Mouse (Mus musculus) CD4-positive, CD25-positive, alpha-beta regulatory T cell, adult 2 months (primary cell): ENCODE measurements around the gene AC134908.4.
A peak's percentile ranks its signal among the peaks of the same experiment; 100 is the strongest.

Experiments used
- DNase-seq: peaks from one replicate; pipeline ENCODE4 v3.0.0-alpha.2; 2012; ENCODE audit warnings: low read depth, low spot score

The AC134908.4 gene

DNA sequence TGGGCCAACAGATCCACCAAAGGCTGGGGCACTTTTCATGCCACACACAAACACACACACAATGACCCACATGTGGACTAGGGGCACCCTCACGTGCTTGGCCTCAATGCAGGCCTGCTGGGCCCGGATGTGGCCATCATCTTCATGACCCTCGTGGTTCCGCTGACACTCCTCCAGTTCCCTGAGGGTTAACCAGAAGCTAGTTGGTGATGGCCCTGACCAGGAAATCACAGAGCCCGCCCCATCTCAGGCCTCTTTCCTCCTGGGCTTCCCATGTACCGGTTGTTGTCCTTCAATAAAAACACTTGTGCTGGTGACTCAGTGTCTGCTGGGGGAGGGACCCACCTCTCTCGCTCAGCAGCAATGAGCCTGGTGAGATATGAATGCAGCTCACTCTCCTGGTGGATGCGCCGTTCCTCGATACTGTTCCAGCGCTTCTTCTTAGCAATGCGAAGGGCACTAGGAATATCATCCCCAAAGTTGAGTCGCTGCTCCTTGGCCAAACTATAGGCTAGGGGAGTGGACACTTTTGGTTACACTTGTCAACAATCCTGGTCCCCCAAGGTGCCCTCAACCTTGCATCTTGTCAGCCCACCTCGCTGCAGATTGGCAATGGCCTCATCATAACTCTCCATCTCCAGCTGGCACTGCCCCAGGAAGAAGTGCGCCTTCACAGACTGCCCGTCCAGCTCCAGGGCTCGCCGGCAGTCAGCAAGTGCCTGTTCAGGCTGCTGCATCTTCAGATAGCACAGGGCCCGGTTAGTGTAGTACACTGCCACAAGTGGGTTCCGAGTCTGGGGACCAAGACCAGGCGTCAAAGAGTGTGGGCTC is 36.2 kb upstream of the AC134908.4 start:
- DNase-seq, result no peak

DNA sequence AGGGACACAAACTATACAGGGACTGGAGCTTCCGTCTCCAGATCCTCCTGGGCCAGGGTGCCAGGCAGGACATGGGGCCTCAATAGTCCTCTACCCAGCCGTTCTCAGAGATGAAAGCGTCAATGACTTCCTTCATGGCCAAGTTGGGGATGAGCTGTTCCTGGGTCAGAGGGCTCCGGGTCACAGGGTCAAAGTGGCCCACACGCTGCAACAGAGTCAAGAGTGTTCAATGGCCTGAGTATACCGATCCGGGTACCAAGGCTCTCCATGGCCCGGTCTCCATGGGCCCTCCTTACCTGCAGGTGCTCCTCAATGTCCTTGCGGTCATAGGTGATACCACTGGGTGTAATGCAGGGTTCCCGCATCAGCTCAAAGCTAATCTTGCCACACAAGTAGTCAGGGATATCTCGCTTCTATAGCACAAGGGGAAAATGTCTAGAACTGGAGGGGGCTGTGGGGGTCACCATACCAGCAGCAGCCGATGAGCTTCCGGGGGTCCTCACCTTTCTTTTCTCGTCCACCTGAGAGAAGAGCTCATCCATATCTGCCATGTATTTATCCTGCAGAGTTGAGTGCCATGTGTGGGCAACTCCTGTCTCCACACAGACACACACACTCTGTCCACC is 35.5 kb upstream of the AC134908.4 start:
- DNase-seq, result no peak

DNA sequence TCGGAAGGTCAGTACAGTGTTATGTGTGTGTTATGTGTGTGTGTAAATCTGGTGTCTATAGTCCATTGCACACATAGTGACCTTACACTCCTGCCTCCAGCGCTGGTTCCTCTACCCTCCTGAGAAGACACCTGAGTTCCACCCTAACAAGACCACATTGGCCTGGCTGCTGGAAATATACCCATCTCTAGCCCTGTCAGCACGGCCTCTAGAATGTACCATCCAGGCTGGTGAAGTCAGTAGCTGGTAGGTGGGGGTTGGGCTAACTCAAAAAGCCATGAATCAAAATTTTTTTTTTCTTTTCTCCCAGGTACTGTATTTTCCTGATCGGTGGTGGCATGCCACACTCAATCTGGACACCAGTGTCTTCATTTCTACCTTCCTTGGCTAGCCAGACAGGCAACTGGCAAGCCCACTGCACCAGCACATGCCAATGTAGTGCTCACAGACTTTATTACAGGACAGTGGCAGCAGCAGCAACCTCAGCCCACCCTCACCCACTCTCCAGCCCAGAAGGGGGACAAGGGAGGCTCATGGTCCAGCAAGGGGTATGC is 34.8 kb upstream of the AC134908.4 start:
- no peak for DNase-seq

DNA sequence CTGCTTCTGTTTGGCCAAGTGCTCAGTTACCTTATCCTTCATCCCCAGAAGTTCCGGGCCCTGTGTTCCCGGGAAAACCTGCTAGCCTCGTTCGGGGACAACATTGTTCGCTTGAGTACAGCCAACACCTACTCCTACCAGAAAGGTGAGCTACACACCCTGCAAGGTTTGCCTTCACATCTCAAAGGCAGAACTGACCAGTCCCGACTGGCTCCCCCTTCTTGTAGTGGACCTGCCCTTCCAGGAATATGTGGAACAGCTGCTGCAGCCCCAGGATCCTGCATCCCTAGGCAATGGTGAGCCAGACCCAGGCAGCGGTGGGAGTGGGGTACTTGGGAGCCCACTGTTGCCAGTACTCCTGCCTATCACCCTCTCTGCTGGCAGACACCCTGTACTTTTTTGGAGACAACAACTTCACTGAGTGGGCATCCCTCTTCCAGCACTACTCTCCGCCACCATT is 34.1 kb upstream of the AC134908.4 start:
- no peak for DNase-seq

DNA sequence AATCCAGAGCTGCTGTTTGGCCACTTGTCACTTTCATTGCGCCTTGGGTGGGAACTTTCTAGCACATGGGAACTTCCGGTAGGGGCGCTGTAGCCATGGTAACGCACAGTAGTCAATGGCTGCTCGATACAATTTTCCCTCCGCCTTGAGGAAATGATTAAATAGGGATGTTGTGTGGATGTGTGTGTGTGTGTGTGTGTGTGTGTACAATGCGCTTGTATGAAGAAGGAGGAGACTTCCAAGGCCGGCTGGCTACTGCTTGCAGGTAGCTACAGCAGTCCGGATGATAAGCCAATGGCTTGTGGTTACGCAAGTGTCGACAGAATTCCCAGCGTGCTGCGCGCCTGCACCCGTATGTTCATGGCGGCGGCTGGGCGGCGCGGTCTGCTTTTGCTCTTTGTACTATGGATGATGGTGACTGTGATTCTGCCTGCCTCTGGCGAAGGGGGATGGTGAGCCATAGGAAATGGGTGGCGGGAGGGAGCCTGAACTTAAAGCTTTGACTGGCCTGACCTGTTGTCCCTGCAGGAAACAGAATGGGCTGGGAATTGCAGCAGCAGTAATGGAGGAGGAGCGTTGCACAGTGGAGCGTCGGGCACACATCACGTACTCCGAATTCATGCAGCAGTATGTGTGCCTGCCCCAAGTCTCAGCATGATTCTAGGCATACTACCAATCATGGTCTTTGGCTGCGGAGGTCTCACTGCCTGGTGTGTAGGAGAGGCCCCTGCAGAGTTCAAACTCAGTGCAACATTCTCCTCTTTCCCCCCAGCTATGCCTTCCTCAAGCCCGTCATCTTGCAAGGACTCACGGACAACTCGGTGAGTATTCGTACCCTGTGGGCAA is 33.5 kb upstream of the AC134908.4 start, which contains the start of gene Jmjd8:
Gene Jmjd8, plus strand, starts transcription at position 156 of the 846 bp plus-strand sequence.
- DNase-seq, result peak; percentile 87

DNA sequence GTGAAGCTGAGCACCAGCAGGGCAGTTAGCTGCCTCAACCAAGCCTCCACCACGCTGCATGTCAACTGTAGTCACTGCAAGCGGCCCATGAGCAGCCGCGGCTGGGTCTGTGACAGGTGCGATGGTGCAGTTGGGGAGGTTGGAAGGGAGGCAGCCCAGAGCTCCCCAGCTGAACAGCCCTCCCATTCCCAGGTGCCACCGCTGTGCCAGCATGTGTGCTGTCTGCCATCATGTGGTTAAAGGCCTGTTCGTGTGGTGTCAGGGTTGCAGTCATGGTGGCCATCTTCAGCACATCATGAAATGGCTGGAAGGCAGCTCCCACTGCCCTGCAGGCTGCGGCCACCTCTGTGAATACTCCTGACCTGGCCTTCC is 32.8 kb upstream of the AC134908.4 start:
- no peak for DNase-seq

DNA sequence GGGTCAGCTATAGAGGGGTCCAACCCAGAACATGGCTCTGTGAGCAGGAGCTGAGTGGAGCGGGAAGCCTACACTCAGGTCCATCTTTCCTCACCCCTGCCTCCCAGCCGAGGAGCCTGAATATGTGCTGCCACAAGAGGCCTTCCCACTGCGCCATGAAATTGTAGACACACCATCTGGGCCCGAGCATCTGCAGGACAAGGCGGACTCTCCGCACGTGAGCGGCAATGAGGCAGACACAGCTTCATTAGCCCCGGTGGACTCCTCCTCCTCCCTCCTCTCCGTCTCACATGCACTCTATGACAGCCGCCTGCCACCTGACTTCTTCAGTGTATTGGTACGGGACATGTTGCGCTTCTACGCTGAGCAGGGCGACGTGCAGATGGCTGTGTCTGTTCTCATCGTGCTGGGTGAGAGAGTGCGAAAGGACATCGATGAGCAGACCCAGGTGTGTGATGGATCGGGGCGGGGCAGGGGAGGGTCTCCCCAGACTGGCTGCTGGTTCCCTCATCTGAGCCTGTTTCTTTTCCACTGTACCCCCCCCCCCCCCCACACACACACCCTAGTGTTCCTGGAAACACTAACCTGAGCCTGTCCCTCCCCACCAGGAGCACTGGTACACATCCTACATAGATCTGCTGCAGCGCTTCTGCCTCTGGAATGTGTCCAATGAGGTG is 32.2 kb upstream of the AC134908.4 start:
- DNase-seq, result no peak

DNA sequence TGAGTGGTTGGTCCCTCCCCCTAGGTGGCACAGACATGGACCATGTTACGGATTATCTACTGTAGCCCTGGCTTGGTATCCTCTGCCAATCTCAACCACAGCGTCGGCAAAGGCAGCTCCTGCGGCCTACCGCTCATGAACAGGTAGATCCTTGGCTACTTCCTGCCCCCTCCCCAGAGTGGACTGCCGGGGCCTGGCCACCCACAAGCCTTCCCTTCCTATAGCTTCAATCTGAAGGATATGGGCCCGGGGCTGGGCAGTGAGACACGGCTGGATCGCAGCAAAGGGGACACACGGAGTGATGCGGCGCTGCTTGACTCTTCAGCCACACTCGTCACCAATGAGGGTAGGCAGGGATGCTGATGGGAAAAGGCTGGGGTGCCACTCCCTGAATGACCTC is 31.6 kb upstream of the AC134908.4 start:
- DNase-seq, result no peak

DNA sequence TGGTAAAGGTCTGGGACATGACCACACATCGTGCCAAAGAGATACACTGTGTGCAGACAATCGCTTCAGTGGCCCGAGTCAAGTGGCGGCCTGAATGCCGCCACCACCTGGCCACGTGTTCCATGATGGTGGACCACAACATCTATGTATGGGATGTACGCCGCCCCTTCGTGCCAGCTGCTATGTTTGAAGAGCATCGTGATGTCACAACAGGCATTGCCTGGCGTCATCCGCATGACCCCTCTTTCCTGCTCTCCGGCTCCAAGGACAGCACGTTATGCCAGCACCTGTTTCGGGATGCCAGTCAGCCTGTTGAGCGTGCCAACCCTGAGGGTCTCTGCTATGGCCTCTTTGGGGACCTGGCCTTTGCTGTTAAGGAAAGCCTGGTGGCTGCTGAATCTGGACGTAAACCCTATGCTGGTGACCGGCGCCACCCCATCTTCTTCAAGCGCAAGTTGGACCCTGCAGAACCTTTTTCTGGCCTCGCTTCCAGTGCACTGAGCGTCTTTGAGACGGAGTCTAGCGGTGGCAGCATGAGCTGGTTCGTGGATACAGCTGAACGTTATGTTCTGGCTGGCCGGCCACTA is 30.6 kb upstream of the AC134908.4 start:
- no peak for DNase-seq

DNA sequence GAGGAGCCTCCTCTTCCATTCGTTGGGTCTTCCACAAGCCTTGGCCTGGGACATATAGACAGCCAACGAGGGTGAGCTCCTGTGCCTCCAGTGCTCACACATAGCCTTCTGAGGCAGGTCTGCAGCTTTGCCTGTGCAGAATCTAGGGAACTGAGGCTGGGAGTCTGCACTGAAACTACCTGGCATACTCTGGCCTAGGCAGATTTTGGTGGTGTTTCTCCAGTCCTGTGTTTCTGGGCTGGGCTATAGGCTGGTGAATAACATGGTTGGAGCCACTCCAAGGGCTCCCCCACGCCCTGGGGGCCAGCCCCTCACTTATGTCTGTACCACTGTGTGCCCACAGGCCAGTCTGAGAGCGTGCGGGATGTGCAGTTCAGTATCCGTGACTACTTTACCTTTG is 29.9 kb upstream of the AC134908.4 start:
- no peak for DNase-seq

DNA sequence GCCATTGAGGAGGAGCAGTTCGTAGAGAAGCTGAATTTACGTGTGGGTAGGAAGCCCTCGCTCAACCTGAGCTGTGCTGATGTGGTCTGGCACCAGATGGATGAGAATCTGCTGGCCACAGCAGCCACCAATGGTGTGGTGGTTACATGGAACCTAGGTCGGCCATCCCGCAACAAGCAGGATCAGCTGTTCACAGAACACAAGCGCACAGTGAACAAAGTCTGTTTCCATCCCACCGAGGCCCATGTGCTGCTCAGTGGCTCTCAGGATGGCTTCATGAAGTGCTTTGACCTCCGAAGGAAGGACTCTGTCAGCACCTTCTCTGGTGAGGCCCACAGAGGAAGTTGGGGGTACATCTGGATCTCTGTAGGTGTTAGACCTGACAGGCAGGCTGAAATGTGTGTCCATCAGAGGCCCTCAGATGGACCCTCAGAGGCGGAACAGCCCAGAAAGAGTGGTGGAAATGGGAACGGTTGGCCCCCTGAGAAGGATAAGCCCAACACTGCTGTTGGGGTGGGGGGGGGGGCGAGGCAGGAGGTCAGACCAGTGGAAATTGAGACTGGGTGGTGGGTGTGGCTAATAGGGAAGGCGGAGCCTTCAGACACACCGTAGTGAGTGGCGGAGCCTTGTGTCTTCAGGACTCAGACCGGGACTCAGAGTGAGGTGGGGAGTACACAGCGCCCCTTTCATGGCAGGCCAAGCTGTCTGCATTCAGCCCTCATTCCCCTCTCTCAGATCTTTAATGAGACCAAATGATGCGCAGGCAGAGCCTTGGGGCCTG is 29.1 kb upstream of the AC134908.4 start:
- DNase-seq, result no peak

DNA sequence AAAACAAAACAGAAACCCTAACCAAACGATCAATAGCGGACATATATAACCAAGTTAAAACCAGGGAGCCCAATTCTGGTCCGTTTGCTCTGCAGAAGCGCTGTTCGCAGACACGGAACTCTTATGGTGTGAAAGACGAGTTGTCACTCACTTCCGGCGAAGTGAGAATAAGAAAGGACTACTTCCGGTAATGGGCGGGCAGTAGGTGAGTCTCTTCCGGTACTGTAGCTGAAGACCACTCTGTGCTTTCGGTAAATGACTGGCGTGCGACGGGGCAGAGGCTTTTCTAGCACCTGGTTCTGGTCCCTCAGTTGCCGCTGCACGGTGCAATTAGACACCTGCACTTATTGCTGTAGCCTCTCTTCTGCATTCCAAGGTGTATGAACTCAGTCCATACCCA is 28.0 kb upstream of the AC134908.4 start, which contains the start of gene Wdr24:
Gene Wdr24, plus strand, starts transcription at position 176 of the 400 bp plus-strand sequence.
- DNase-seq, result peak; percentile 91

DNA sequence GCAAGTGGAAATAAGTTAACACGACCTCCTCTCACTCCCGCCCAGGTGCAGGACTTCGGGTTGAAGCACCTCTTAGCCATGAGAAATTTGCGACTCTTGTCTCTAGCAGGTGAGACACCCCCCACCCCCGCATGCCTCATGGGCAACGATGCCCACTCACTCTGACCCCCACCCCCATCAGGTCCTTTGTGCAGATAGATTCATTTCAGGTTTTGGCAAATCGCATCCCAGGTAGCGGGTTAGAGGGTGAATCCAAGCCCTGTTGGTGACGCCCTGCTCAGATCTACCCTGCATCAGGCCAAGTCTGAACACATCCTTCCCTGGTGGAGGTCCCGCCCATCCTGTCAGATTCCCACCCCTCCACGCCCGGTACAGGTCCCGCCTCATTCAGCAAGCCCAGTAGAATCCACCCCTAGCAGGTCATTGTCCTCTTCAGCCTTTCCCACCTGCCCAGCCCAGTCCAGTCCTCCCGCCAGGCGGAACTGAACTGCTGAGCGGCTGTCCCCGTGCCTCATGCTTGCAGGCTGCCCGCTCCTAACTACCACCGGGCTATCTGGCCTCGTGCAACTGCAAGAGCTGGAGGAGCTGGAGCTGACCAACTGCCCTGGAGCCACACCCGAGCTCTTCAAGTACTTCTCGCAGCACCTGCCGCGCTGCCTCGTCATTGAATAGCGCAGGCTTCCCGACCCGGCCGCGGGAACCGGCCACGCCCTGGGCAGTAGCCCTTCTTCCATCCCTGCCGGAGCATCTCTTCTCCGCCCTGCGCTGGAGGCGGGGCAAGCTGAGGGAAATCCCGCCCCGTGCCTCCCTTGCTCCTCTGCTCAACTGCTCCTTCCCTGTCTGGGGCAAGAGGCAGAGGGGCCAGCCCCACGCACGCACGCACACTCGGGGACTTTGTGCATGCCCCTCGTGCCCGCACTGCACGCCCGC is 23.7 kb upstream of the AC134908.4 start:
- DNase-seq, result no peak

DNA sequence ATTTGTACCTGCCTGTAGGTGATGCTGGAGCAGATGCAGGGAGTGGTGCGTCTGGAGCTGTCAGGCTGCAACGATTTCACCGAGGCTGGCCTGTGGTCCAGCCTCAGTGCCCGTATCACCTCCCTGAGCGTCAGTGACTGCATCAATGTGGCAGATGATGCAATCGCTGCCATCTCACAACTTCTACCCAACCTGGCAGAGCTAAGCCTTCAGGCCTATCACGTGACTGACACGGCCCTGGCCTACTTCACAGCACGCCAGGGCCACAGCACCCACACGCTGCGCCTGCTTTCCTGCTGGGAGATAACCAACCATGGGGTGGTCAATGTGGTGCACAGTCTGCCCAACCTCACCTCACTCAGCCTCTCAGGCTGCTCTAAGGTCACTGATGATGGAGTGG is 22.2 kb upstream of the AC134908.4 start:
- DNase-seq, result no peak

DNA sequence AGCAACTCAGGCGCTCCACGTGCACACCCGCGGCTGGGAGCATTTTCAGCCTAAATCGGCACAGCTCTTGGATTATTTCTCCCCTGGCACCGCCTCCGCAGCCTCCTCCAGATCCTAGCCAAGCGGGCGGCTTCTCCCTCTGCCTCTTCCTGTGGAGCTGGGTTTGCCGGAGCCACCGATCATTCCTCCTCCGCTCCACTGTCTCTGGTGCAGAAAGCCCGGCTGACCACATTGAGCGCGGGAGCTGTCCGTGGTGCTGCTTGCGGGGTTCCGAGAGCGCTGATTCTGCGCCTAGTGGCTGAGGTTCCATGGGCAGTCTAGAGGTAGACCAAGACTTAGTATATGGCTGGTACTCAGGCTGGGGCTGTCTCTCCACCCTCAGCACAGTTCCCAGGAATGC is 18.0 kb upstream of the AC134908.4 start:
- peak; percentile 84 for DNase-seq

DNA sequence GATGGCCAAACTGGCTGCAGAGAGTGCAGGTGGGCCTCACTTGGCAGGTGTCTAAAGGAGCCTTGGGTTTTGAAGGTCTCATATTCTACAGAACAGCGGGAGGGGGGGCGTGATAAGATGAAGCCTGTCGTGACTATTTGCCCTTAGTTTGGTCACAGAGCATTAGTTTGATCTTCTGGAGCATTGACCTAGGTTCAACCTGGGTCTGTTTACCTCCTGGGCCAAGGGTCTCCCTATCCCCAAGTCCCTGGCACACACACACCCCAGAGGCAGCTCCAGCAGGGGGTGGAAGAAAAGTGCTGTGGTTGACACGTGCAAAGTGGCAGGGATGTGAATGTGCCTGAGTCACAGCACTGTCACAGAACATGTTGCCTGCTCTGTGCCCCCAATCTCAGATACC is 15.4 kb upstream of the AC134908.4 start:
- no peak for DNase-seq

DNA sequence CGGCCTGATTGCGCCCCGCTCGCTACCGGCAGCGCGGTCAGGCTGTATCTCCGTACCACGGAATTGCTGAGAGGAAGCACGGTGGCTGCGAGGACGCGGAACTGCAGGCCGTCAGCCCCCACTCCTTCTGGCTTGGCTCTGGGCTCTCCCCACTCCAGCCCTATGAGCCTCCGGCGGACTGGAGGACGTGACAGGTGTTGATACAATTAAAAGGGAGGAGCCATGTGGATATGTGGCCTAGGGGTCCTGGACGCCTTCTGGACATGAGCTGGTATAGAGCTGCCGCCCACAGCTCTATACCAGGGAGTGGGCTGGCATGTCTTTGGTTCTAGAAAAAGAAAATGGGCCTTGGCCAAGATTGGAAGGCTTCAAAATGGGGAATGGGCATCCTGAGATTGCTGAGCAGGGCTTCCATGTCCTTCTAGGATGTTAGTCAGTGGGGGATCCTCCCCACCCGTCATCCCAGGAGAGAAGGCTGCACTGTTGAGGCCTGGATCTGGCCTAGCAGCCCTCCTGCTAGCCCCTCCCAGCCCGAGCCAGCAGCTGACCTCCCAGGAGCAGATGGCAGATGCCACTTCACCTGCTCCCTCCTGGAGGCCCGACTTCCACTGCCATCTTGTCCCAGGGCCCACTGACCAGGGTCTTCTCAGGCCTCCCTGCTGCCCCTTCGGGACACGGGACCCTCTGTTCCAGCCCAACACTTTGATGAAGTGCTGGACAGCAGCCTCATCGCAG is 14.3 kb upstream of the AC134908.4 start:
- DNase-seq, result no peak
